Mouse (Mus musculus) neural tube, embryonic 13.5 days (tissue): ENCODE measurements around the gene Eri3. TPM values are rescaled to one million over a fixed set of nuclear protein-coding genes. Genes with fewer than 3 reads are reported as not detected.

Source experiments
- ATAC-seq: fragments of 200-750 bp; cut with Nextera tagmentation; 2 replicates; pipeline ENCODE4 v1.8.0; 2017; ENCODE audit warnings: low read depth, mild to moderate bottlenecking, moderate TSS enrichment, moderate library complexity
- H3K27ac ChIP-seq: fragments of 300-500 bp; sonication (generic); replicated peaks from 2 replicates; pipeline ENCODE4 v1.5.1; 2015; ENCODE audit warnings: moderate library complexity, mild to moderate bottlenecking, inconsistent platforms
- H3K27me3 ChIP-seq: fragments of 300-500 bp; sonication (generic); 2 replicates; pipeline ENCODE4 v1.6.1; 2015; ENCODE audit warnings: mild to moderate bottlenecking, inconsistent platforms
- H3K36me3 ChIP-seq: fragments of 300-500 bp; sonication (generic); 2 replicates; pipeline ENCODE4 v1.6.1; 2015; ENCODE audit warnings: mild to moderate bottlenecking, inconsistent platforms
- H3K4me1 ChIP-seq: fragments of 300-500 bp; sonication (generic); replicated peaks from 2 replicates; pipeline ENCODE4 v1.6.1; 2015; ENCODE audit warnings: inconsistent platforms
- H3K4me2 ChIP-seq: fragments of 300-500 bp; sonication (generic); 2 replicates; pipeline ENCODE4 v1.6.1; 2015; ENCODE audit warnings: inconsistent platforms, mild to moderate bottlenecking, moderate library complexity
- H3K4me3 ChIP-seq: fragments of 300-500 bp; sonication (generic); 2 replicates; pipeline ENCODE4 v1.5.1; 2015; ENCODE audit warnings: mild to moderate bottlenecking, inconsistent platforms
- H3K9ac ChIP-seq: fragments of 300-500 bp; sonication (generic); 2 replicates; pipeline ENCODE4 v1.6.1; 2015; ENCODE audit warnings: moderate library complexity, mild to moderate bottlenecking, inconsistent platforms
- H3K9me3 ChIP-seq: fragments of 300-500 bp; sonication (generic); 2 replicates; pipeline ENCODE4 v1.6.1; 2016; ENCODE audit warnings: inconsistent platforms
- WGBS: fragments of 180-500 bp; shearing (Covaris S2); methylation state at CpG from one replicate; pipeline ENCODE4 v1.1.7; 2015; 5-methylcytosine and 5-hydroxymethylcytosine counted together
- polyA plus RNA-seq: library from polyadenylated mRNA; unstranded; fragments of >200 nt; fragmentation: Nextera tagmentation; extraction: Ambion mirVana; gene quantifications from 2 replicates; pipeline ENCODE4 v1.2.1, GENCODE M21; 2015

Eri3 gene
- polyA plus RNA-seq, 1 experiment from 2014 or later, result 179 TPM

- ATAC-seq, result no peak
- Histone ChIP-seq H3K27me3 (no peaks in the 10 kb centered on the region), H3K27ac (no peak overlapping the region), H3K4me3 (no peak overlapping the region), H3K9me3 (no peaks in the 10 kb centered on the region), H3K4me1 (peaks cover 65% of the 10 kb centered on the region), H3K36me3 (no peaks in the 10 kb centered on the region), H3K9ac (no peak overlapping the region), H3K4me2 (no peak overlapping the region)
- WGBS, result 84% methylated on average over 5 of the region's 5 CpGs
Measured at GRCm38 (mm10) chr4:117633527-117633926, 83.4 kb downstream of the Eri3 start.

- no peak overlapping the region for H3K9ac ChIP-seq
- peaks cover 53% of the 10 kb centered on the region for H3K4me1 ChIP-seq
- no peak overlapping the region for H3K4me3 ChIP-seq
- WGBS, result 87% methylated on average over 7 of the region's 7 CpGs
- H3K4me2 ChIP-seq, result no peak overlapping the region
- no peak overlapping the region for H3K27ac ChIP-seq
- no peak for ATAC-seq
- H3K27me3 ChIP-seq, result no peaks in the 10 kb centered on the region
- H3K9me3 ChIP-seq, result no peaks in the 10 kb centered on the region
- no peaks in the 10 kb centered on the region for H3K36me3 ChIP-seq
Measured at GRCm38 (mm10) chr4:117634642-117635041, 84.5 kb downstream of the Eri3 start.

- ATAC-seq, result no peak
- no peaks in the 10 kb centered on the region for H3K9me3 ChIP-seq
- peaks cover 43% of the 10 kb centered on the region for H3K4me1 ChIP-seq
- 91% methylated on average over 4 of the region's 4 CpGs for WGBS
- H3K4me3 ChIP-seq, result no peak overlapping the region
- no peaks in the 10 kb centered on the region for H3K27me3 ChIP-seq
- H3K36me3 ChIP-seq, result 0 out of 2 replicates have a peak, but pooled peaks cover 3% of the 10 kb centered on the region
- no peak overlapping the region for H3K9ac ChIP-seq
- no peak overlapping the region for H3K4me2 ChIP-seq
- H3K27ac ChIP-seq, result peak overlapping the region; percentile 80; the same call in 1 of the 2 replicates
Measured at GRCm38 (mm10) chr4:117636152-117636551, 86.0 kb downstream of the Eri3 start.

GRCm38 (mm10) chr4:117636891-117637613, 86.9 kb downstream of the Eri3 start:
- Histone ChIP-seq H3K27me3 (no peaks in the 10 kb centered on the region), H3K4me1 (peaks cover 43% of the 10 kb centered on the region), H3K27ac (peak overlapping the region; percentile 80), H3K9me3 (no peaks in the 10 kb centered on the region), H3K4me2 (0 out of 2 replicates have a peak overlapping the region, but pooled peaks have one; percentile 4), H3K36me3 (0 out of 2 replicates have a peak, but pooled peaks cover 3% of the 10 kb centered on the region), H3K4me3 (no peak overlapping the region), H3K9ac (peak overlapping the region; percentile 45)
- WGBS, result 48% methylated on average over 22 of the region's 22 CpGs
- ATAC-seq, result peak; percentile 61; the same call in 1 of the 2 replicates

- Histone ChIP-seq H3K4me1 (peaks cover 51% of the 10 kb centered on the region), H3K27ac (no peak overlapping the region; the same call in 1 of the 2 replicates), H3K27me3 (no peaks in the 10 kb centered on the region), H3K36me3 (0 out of 2 replicates have a peak, but pooled peaks cover 3% of the 10 kb centered on the region), H3K9me3 (no peaks in the 10 kb centered on the region), H3K9ac (no peak overlapping the region), H3K4me3 (no peak overlapping the region), H3K4me2 (no peak overlapping the region)
- WGBS, result 93% methylated on average over 1 of the region's 1 CpGs
- no peak for ATAC-seq
Measured at GRCm38 (mm10) chr4:117640925-117641703, 90.9 kb downstream of the Eri3 start.

- Histone ChIP-seq H3K9ac (no peak overlapping the region), H3K27me3 (no peaks in the 10 kb centered on the region), H3K27ac (no peak overlapping the region), H3K36me3 (0 out of 2 replicates have a peak, but pooled peaks cover 3% of the 10 kb centered on the region), H3K4me1 (peaks cover 51% of the 10 kb centered on the region), H3K4me3 (no peak overlapping the region), H3K4me2 (no peak overlapping the region), H3K9me3 (no peaks in the 10 kb centered on the region)
- 95% methylated on average over 1 of the region's 1 CpGs for WGBS
- ATAC-seq, result no peak
Measured at GRCm38 (mm10) chr4:117641804-117642203, 91.6 kb downstream of the Eri3 start.

- ATAC-seq, result peak; percentile 85
- Histone ChIP-seq H3K9me3 (no peaks in the 10 kb centered on the region), H3K27me3 (no peaks in the 10 kb centered on the region), H3K9ac (no peak overlapping the region; the same call in 1 of the 2 replicates), H3K4me2 (peak overlapping the region; percentile 24), H3K4me3 (no peak overlapping the region), H3K36me3 (0 out of 2 replicates have a peak, but pooled peaks cover 3% of the 10 kb centered on the region), H3K27ac (peak overlapping the region; percentile 91), H3K4me1 (peaks cover 62% of the 10 kb centered on the region)
- 21% methylated on average over 22 of the region's 22 CpGs for WGBS
Measured at GRCm38 (mm10) chr4:117645031-117645435, 94.9 kb downstream of the Eri3 start.

GRCm38 (mm10) chr4:117645859-117646258, 95.7 kb downstream of the Eri3 start:
- no peaks in the 10 kb centered on the region for H3K27me3 ChIP-seq
- no peak overlapping the region for H3K4me3 ChIP-seq
- H3K4me2 ChIP-seq, result peak overlapping the region; percentile 24; the same call in 1 of the 2 replicates
- 63% methylated on average over 2 of the region's 2 CpGs for WGBS
- H3K27ac ChIP-seq, result peak overlapping the region; percentile 91
- peak; percentile 63 for ATAC-seq
- peaks cover 60% of the 10 kb centered on the region for H3K4me1 ChIP-seq
- H3K9ac ChIP-seq, result no peak overlapping the region; the same call in 1 of the 2 replicates
- no peaks in the 10 kb centered on the region for H3K9me3 ChIP-seq
- no peaks in the 10 kb centered on the region for H3K36me3 ChIP-seq

- no peak overlapping the region for H3K4me3 ChIP-seq
- H3K36me3 ChIP-seq, result no peaks in the 10 kb centered on the region
- no peak overlapping the region for H3K4me2 ChIP-seq
- peak overlapping the region; percentile 0 for H3K9ac ChIP-seq
- 58% methylated on average over 8 of the region's 8 CpGs for WGBS
- peaks cover 55% of the 10 kb centered on the region for H3K4me1 ChIP-seq
- no peaks in the 10 kb centered on the region for H3K27me3 ChIP-seq
- H3K27ac ChIP-seq, result peak overlapping the region; percentile 91
- ATAC-seq, result 0 out of 2 replicates have a peak, but pooled peaks have one; percentile 7
- no peaks in the 10 kb centered on the region for H3K9me3 ChIP-seq
Measured at GRCm38 (mm10) chr4:117646496-117646895, 96.3 kb downstream of the Eri3 start.

GRCm38 (mm10) chr4:117646926-117647755, 97.0 kb downstream of the Eri3 start:
- WGBS, result 43% methylated on average over 23 of the region's 23 CpGs
- H3K27me3 ChIP-seq, result no peaks in the 10 kb centered on the region
- no peaks in the 10 kb centered on the region for H3K9me3 ChIP-seq
- no peak for ATAC-seq
- peaks cover 61% of the 10 kb centered on the region for H3K4me1 ChIP-seq
- no peak overlapping the region for H3K4me3 ChIP-seq
- H3K36me3 ChIP-seq, result no peaks in the 10 kb centered on the region
- no peak overlapping the region for H3K4me2 ChIP-seq
- peak overlapping the region; percentile 0; the same call in 1 of the 2 replicates for H3K9ac ChIP-seq
- peak overlapping the region; percentile 91 for H3K27ac ChIP-seq

- no peak overlapping the region for H3K27ac ChIP-seq
- H3K36me3 ChIP-seq, result no peaks in the 10 kb centered on the region
- 10% methylated on average over 8 of the region's 8 CpGs for WGBS
- no peak overlapping the region for H3K4me2 ChIP-seq
- no peaks in the 10 kb centered on the region; the same call in 1 of the 2 replicates for H3K27me3 ChIP-seq
- H3K9me3 ChIP-seq, result no peaks in the 10 kb centered on the region
- no peak for ATAC-seq
- no peak overlapping the region for H3K9ac ChIP-seq
- peaks cover 63% of the 10 kb centered on the region for H3K4me1 ChIP-seq
- H3K4me3 ChIP-seq, result no peak overlapping the region
Measured at GRCm38 (mm10) chr4:117651626-117652101, 101.5 kb downstream of the Eri3 start.
